Mouse (Mus musculus) heart, embryonic 11.5 days (tissue): ENCODE results near the gene AU018091. TPM values are rescaled to one million over a fixed set of nuclear protein-coding genes. Genes with fewer than 3 reads are reported as not detected.
"Not testable (repeated sequence)": the region's sequence is repeated elsewhere in the genome, so short reads cannot be mapped to it uniquely, and the experiment has no call there.

Source experiments
- ATAC-seq: fragments of 200-750 bp; cut with Nextera tagmentation; replicated peaks from 2 replicates; pipeline ENCODE4 v1.8.0; 2017; ENCODE audit warnings: moderate library complexity; ENCODE audit not compliant: insufficient number of reproducible peaks, low FRiP score, low TSS enrichment
- H3K27ac ChIP-seq: fragments of 300-500 bp; sonication (generic); 2 replicates; pipeline ENCODE4 v1.5.1; 2014; ENCODE audit warnings: mild to moderate bottlenecking, low read depth, low read length
- H3K27me3 ChIP-seq: fragments of 300-500 bp; sonication (generic); 2 replicates; pipeline ENCODE4 v1.6.1; 2014; ENCODE audit warnings: mild to moderate bottlenecking, low read length, mixed read lengths; ENCODE audit not compliant: control insufficient read depth, insufficient read depth
- H3K36me3 ChIP-seq: fragments of 300-500 bp; sonication (generic); 2 replicates; pipeline ENCODE4 v1.6.1; 2014; ENCODE audit warnings: mild to moderate bottlenecking, low read length, moderate library complexity, mixed read lengths; ENCODE audit not compliant: control insufficient read depth, insufficient read depth
- H3K4me1 ChIP-seq: fragments of 300-500 bp; sonication (generic); 2 replicates; pipeline ENCODE4 v1.6.1; 2014; ENCODE audit warnings: low read length; ENCODE audit not compliant: control insufficient read depth, insufficient read depth
- H3K4me2 ChIP-seq: fragments of 300-500 bp; sonication (generic); 2 replicates; pipeline ENCODE4 v1.6.1; 2014; ENCODE audit warnings: mild to moderate bottlenecking, moderate library complexity
- H3K4me3 ChIP-seq: fragments of 300-500 bp; sonication (generic); 2 replicates; pipeline ENCODE4 v1.5.1; 2014; ENCODE audit warnings: low read depth, low read length
- H3K9ac ChIP-seq: fragments of 300-500 bp; sonication (generic); 2 replicates; pipeline ENCODE4 v1.6.1; 2014; ENCODE audit warnings: mild to moderate bottlenecking, low read depth, low read length, moderate library complexity
- H3K9me3 ChIP-seq: fragments of 300-500 bp; sonication (generic); replicated peaks from 2 replicates; pipeline ENCODE4 v1.6.1; 2016; ENCODE audit warnings: low read length; ENCODE audit not compliant: control insufficient read depth
- WGBS: fragments of 180-500 bp; shearing (Covaris S2); extraction: QIAGEN DNeasy Blood & Tissue Kit; methylation state at CpG from one replicate; pipeline ENCODE4 v1.1.7; 2014; ENCODE audit not compliant: insufficient replicate concordance; 5-methylcytosine and 5-hydroxymethylcytosine counted together
- polyA plus RNA-seq: library from polyadenylated mRNA; unstranded; fragments of >200 nt; fragmentation: Nextera tagmentation; extraction: Ambion mirVana; gene quantifications from 2 replicates; pipeline ENCODE4 v1.2.1, GENCODE M21; 2014

The AU018091 gene
- polyA plus RNA-seq, 1 experiment from 2014 or later = not detected

DNA sequence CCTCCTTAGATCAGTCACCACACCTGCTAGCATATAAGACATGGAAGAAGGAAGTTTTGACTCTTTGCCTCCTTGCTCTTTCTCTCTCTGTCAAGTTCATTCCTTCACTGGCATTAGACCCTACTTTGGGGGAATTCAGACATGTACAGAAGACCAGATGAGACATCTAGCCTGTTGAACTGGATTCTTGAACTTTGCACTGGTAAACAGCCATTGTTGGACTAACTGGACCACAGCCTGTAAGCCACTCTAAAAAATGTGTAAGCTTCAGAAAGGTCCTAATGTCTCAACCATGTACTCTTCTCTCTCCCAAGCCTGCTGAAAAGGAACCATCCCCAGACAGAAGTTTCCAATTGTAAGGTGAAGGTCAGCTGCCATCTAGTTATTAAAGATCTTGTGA, 22.9 kb downstream of the AU018091 start:
- Histone ChIP-seq H3K27ac (no peak overlapping the region), H3K27me3 (no peaks in the 10 kb centered on the region), H3K9ac (no peak overlapping the region), H3K4me2 (no peak overlapping the region), H3K4me1 (no peaks in the 10 kb centered on the region), H3K4me3 (no peak overlapping the region), H3K9me3 (peaks cover 3% of the 10 kb centered on the region; the same call in 1 of the 2 replicates), H3K36me3 (no peaks in the 10 kb centered on the region)
- no peak for ATAC-seq

DNA sequence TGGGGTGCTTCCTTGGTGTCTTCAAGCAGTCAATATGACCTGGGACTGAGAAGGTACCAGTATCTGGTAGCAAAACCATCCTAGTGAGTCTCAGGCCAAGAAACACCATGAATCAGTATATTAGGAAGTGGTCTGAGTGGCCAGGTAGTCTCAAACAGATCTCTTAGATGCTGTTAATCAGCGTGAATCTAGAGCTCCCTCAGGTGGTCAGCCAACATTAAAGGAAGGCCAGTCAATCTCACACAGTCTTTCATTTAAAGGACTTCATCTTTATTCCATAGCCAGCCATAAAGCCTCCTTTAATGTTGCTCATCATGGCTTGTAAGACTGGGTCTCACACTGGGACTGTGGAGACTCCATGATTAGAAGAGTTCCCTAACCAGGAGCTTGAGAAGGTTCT, 25.7 kb downstream of the AU018091 start:
- Histone ChIP-seq H3K27ac (no peak overlapping the region), H3K4me1 (no peaks in the 10 kb centered on the region), H3K36me3 (no peaks in the 10 kb centered on the region), H3K4me3 (no peak overlapping the region), H3K4me2 (no peak overlapping the region), H3K9me3 (no peaks in the 10 kb centered on the region; the same call in 1 of the 2 replicates), H3K9ac (no peak overlapping the region), H3K27me3 (no peaks in the 10 kb centered on the region)
- 23% methylated on average over 1 of the region's 1 CpGs for WGBS
- no peak for ATAC-seq

DNA sequence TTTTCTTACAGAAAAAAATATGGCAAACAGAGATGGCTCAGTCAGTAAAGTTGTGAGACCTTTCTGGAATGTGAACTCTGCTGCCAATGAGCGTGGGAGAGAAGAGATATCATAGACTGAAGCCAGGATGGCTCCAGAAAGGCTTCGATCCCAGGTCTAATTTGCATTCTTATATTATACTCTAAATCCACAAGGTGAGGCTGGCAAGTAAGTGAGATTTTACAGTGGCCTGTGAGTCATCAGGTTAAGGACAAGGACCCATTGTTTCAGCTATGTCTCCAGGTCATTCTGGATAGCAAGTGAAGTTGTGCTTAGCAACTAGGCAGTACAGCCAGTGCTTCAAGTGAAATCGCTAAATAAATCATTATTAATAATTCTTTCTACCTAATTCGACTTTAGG, 33.4 kb downstream of the AU018091 start:
- Histone ChIP-seq H3K4me1 (no peaks in the 10 kb centered on the region), H3K36me3 (no peaks in the 10 kb centered on the region), H3K27ac (no peak overlapping the region), H3K4me3 (no peak overlapping the region), H3K9ac (no peak overlapping the region), H3K27me3 (no peaks in the 10 kb centered on the region), H3K4me2 (no peak overlapping the region), H3K9me3 (peaks cover 3% of the 10 kb centered on the region; the same call in 1 of the 2 replicates)
- WGBS = 69% methylated on average over 4 of the region's 4 CpGs
- no peak for ATAC-seq

DNA sequence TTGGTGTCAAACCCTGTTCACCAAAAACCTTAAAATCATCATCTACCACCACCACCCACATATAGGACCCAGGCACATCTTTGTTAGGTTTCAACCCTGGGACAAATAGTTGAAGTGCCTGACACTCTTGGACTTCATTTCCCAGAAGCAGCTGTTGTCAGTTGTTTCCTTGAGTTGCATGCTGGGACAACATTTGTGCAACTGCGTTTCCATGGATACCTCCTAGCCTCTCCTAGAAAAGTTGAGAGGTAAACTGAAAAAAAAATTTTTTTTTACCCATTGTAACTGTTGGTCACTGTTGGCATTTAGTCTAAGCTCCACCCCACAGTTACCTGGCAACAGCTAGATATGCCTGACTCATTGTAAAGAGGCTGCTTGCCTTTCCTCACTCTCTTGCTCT, 34.3 kb downstream of the AU018091 start:
- Histone ChIP-seq H3K27me3 (no peaks in the 10 kb centered on the region), H3K4me2 (no peak overlapping the region), H3K36me3 (no peaks in the 10 kb centered on the region), H3K9ac (no peak overlapping the region), H3K4me1 (no peaks in the 10 kb centered on the region), H3K27ac (no peak overlapping the region), H3K9me3 (peaks cover 3% of the 10 kb centered on the region; the same call in 1 of the 2 replicates), H3K4me3 (no peak overlapping the region)
- ATAC-seq = no peak
- 66% methylated on average over 1 of the region's 1 CpGs for WGBS

DNA sequence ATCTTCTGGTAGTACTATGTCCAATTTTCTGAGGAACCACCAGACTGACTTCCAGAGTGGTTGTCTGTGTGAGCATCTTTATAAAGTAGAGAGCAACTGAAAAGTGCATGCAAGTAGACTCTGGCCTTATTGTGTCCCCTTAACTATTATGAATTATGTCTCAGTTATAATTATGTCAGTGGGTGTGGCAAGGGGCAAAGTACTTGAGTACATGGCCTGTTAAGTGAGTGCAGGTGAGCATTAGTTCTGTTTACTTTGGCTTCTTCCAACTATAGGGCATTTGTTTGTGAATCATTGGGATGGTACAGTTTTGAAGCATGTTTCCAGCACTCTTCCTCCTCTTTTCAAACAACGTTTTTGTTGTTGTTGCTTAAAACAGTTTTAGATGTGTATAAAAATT, 38.7 kb downstream of the AU018091 start:
- Histone ChIP-seq H3K9me3 (peaks cover 3% of the 10 kb centered on the region; the same call in 1 of the 2 replicates), H3K9ac (no peak overlapping the region), H3K27ac (no peak overlapping the region), H3K36me3 (no peaks in the 10 kb centered on the region), H3K4me1 (no peaks in the 10 kb centered on the region), H3K4me3 (no peak overlapping the region), H3K4me2 (no peak overlapping the region), H3K27me3 (no peaks in the 10 kb centered on the region)
- WGBS = 53% methylated on average over 1 of the region's 1 CpGs
- no peak for ATAC-seq

DNA sequence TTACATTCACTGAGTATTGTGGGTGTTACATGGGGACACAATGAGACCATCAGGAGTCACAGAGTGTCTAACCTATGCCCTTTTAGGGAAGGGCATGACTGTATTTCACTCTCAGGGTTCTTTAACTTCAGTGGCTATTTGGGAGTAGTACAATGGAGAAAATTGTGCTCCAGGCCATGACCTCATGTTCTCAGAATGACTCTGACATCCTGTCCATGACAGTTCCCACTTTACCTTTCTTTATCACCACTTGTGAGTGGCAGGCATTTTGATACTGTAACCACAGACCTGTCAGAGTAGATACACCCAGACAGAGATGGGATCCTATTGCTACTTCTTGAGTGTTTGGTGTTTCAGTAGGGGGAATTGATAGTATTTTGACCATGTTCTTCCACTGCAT, 40.4 kb downstream of the AU018091 start:
- not testable (repeated sequence) for H3K27ac ChIP-seq, ATAC-seq, H3K9ac ChIP-seq, H3K4me3 ChIP-seq, H3K4me2 ChIP-seq, H3K27me3 ChIP-seq, H3K4me1 ChIP-seq, H3K36me3 ChIP-seq, H3K9me3 ChIP-seq

DNA sequence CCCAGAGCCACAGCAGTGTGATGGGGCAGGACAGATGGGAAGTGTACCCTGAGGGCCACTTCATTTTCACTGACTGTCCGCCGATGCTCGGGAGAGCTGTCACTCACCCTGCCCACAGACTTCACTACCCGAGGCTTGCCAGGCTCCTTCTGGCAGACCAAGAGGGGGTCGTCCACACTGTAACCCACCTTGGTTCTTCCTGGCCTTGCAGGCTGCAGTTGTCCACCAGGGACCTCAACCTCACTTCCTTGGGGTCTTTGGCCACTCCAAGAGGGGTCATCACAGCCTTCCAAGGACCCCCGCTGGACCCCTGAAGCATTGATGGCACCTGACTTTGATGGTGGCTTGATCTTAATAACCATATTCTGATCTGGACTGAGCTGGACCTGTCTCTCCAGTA, 57.8 kb downstream of the AU018091 start:
- H3K4me3 ChIP-seq, H3K9me3 ChIP-seq, H3K4me1 ChIP-seq, H3K4me2 ChIP-seq, H3K27ac ChIP-seq, H3K27me3 ChIP-seq, ATAC-seq, H3K9ac ChIP-seq, H3K36me3 ChIP-seq: not testable (repeated sequence)
- no CpG with 5 or more reads among the region's 6 CpGs for WGBS

DNA sequence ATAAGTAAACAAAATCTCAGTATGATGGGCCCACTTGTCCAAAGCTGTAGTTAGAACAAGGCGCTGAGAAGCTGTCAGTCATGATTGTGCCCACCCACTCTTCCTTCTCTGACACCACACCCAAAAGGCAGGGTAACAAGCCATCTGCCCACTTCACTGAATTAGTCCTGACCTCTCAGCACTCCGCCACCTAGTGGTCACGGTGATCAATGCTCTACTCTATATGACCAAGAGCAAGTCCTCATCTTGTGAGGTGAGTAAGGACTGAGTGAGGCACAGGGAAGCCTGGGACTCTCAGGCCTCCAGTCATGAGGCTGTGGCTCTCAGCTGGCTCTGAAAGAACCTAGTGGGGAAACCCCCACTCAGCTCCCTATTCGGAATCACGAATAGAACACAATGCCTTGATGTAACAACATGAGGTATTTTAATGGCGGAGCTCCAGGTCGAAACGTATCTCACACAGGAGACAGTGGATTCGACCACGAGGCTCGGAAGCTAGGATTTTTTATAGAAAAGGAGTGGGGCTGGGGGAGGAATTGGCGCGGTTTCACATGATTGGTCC, 62.4 kb downstream of the AU018091 start:
- H3K36me3 ChIP-seq, H3K27me3 ChIP-seq, H3K27ac ChIP-seq, H3K9ac ChIP-seq, H3K4me1 ChIP-seq, ATAC-seq, H3K9me3 ChIP-seq, H3K4me3 ChIP-seq, H3K4me2 ChIP-seq: not testable (repeated sequence)
- 62% methylated on average over 13 of the region's 13 CpGs for WGBS
